Mouse (Mus musculus): Measurements from ENCODE around the gene Kmt2b. TPM values are rescaled to one million over a fixed set of nuclear protein-coding genes. Genes with fewer than 3 reads are reported as not detected.

Kmt2b gene
- total RNA-seq (2021) = 10 to 100 TPM; 53.4 to 57.4 TPM
- long read RNA-seq, experiment 1, full-length matches to known transcripts = 2 of 21 reads
- long read RNA-seq, experiment 1, partial matches to known transcripts = 16 of 21 reads
- long read RNA-seq, experiment 1, other reads (novel, unspliced or antisense) = 3 of 21 reads
- long read RNA-seq, experiment 2, partial matches to known transcripts = 16 of 25 reads
- long read RNA-seq, experiment 2, other reads (novel, unspliced or antisense) = 9 of 25 reads

- intact Hi-C loops (cut with DNase I) = loop anchor here (2.0 to 10.0 kb wide), 6 partner anchors 20 to 368 kb away; partner anchors contain the start of genes Cox6b1, Ffar1, Gm49396 and Psenen
- peak; percentile 95 to 97 for DNase-seq (ENCODE audit: extremely low spot score in 1 of 2, low spot score in 2 of 2)
- Histone ChIP-seq H3K27ac (peak within 1 kb of the TSS; percentile 91), H3K4me3 (peak within 1 kb of the TSS; percentile 74)
- no peak for TF ChIP-seq CTCF (IDR thresholded peaks at IDR 0.05)
Observed at GRCm38 (mm10) chr7:30588676-30589434, at the start of gene Kmt2b. Gene Kmt2b (minus strand): TSS chr7:30588726.

GRCm38 (mm10) chr7:30636395-30636794, 47.9 kb upstream of the Kmt2b start:
- no peak for DNase-seq (ENCODE audit: extremely low spot score in 1 of 2, low spot score in 2 of 2)
- Histone ChIP-seq H3K27ac (no peak overlapping the region), H3K4me3 (no peak overlapping the region)
- no peak for TF ChIP-seq CTCF (IDR thresholded peaks at IDR 0.05)
- intact Hi-C loops (cut with DNase I) = no loop called here

GRCm38 (mm10) chr7:30635752-30636151, 47.2 kb upstream of the Kmt2b start, which contains the start of gene Etv2:
Gene Etv2 (minus strand): TSS chr7:30635852.
- TF ChIP-seq CTCF (IDR thresholded peaks at IDR 0.05) = no peak
- intact Hi-C loops (cut with DNase I) = no loop called here
- H3K4me3 ChIP-seq = no peak within 1 kb of the TSS
- H3K27ac ChIP-seq = no peak within 1 kb of the TSS
- no peak for DNase-seq (ENCODE audit: extremely low spot score in 1 of 2, low spot score in 2 of 2)

DNA sequence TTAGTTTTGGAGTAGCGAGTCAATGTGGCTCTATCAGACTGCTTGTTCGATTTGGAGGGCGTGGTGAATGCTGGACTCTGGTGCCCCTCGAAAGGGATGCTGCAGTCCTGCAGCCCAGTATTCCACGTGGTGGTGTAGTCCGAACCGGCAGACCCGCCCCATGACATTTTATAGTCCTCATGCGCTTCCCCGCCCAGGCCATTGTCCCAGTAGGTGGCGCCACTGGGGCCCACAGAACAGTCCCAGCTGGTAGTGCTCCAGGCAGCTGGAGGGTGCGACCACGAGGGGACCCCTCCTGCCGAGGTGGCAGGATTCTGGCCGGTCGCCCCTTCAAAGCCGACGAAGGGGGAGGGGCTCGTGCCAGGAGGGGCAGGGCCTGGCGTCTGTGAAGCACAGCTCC, 46.1 kb upstream of the Kmt2b start:
- intact Hi-C loops (cut with DNase I) = no loop called here
- Histone ChIP-seq H3K27ac (no peak overlapping the region), H3K4me3 (no peak overlapping the region)
- TF ChIP-seq CTCF (IDR thresholded peaks at IDR 0.05) = peak; percentile 50
- DNase-seq (ENCODE audit: extremely low spot score in 1 of 2, low spot score in 2 of 2) = peak; percentile 23 to 33

GRCm38 (mm10) chr7:30633762-30634412, 45.4 kb upstream of the Kmt2b start:
- TF ChIP-seq CTCF (IDR thresholded peaks at IDR 0.05) = no peak
- Histone ChIP-seq H3K4me3 (no peak overlapping the region), H3K27ac (no peak overlapping the region)
- DNase-seq (ENCODE audit: extremely low spot score in 1 of 2, low spot score in 2 of 2) = no peak
- intact Hi-C loops (cut with DNase I) = no loop called here

- Histone ChIP-seq H3K4me3 (no peak overlapping the region), H3K27ac (no peak overlapping the region)
- DNase-seq (ENCODE audit: extremely low spot score in 1 of 2, low spot score in 2 of 2) = no peak
- intact Hi-C loops (cut with DNase I) = loop anchor here (5.0 kb wide), 1 partner anchor 42 kb away; the partner anchor contains the start of gene Kmt2b
- no peak for TF ChIP-seq CTCF (IDR thresholded peaks at IDR 0.05)
Observed at GRCm38 (mm10) chr7:30629013-30629412, 40.5 kb upstream of the Kmt2b start.

GRCm38 (mm10) chr7:30626647-30627046, 38.1 kb upstream of the Kmt2b start:
- no peak for TF ChIP-seq CTCF (IDR thresholded peaks at IDR 0.05)
- DNase-seq (ENCODE audit: extremely low spot score in 1 of 2, low spot score in 2 of 2) = no peak
- H3K4me3 ChIP-seq = no peak overlapping the region; the same call in 1 of the 2 replicates
- H3K27ac ChIP-seq = no peak overlapping the region; the same call in 1 of the 2 replicates
- intact Hi-C loops (cut with DNase I) = loop anchor here (5.0 kb wide), 1 partner anchor 39 kb away; the partner anchor contains the start of gene Kmt2b

DNA sequence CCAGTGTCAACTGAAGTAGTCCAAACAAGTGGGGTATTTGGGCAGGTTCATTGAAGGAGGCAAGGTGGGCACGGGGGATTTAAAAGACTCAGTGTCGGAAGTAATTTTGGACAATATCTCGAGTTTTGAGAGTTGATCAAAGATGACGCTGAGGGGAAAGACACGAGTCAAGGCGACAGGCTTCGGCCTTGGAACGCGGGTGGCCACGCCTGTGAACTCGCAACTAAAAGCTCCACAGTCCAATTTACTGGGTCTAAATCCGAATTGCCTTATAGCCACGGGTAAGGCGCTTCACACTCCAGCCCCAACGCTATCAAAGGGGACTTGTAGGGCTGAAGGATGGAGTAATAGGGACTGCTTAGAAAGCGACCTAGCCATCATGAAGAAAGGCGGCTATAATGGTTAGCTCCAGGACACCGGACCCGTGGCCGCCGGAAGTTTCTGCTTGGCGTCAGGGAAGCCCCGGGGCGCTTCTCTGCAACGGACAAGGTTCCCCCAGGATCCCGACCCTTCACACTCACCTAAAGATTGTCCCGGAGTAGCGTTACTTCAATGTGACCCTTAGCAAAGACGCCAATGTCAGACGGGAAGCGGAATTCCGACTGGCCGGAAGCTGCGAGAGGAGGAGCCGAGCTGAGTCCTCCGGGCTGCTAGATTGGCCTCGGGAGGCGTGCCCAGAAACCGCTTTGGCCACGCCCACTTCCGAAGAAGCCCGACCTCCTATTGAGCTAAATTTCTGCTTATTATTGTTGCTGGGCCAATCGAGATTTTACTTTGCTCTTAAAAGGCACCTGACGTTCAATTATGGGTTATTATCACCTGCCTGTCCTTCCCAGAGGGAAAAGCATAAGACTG, 37.2 kb upstream of the Kmt2b start, which contains the start of gene Cox6b1:
Gene Cox6b1, minus strand, starts transcription at position 622 of the 855 bp plus-strand sequence.
- intact Hi-C loops (cut with DNase I) = loop anchor here (5.0 kb wide), 1 partner anchor 38 kb away; the partner anchor contains the start of gene Kmt2b
- H3K4me3 ChIP-seq = peak within 1 kb of the TSS; percentile 89
- no peak for TF ChIP-seq CTCF (IDR thresholded peaks at IDR 0.05)
- peak; percentile 80 to 85 for DNase-seq (ENCODE audit: extremely low spot score in 1 of 2, low spot score in 2 of 2)
- peak within 1 kb of the TSS; percentile 91 for H3K27ac ChIP-seq

- intact Hi-C loops (cut with DNase I) = no loop called here
- H3K27ac ChIP-seq = no peak overlapping the region
- peak; percentile 61 for TF ChIP-seq CTCF (IDR thresholded peaks at IDR 0.05)
- no peak for DNase-seq (ENCODE audit: extremely low spot score in 1 of 2, low spot score in 2 of 2)
- no peak overlapping the region for H3K4me3 ChIP-seq
Observed at GRCm38 (mm10) chr7:30619202-30619601, 30.7 kb upstream of the Kmt2b start.

DNA sequence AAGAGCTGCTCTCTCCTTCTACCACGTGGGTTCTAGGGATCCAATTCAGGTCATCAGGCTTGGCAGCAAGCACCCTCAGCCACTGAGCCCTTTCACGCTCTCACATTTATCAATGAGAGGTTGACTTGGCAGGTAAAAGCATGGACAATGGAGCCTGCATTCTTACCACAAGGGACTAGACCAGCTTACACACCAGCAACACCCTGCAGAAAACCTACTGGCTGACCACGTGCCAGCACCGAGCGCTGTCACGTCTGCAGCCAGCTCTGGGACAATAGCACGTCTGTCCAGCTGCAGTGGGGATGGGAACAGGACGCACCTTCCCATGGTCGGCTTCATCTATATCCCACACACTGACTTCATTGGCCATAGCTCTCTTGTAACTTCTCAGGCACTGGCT, 30.1 kb upstream of the Kmt2b start:
- Histone ChIP-seq H3K27ac (no peak overlapping the region), H3K4me3 (no peak overlapping the region)
- no peak for TF ChIP-seq CTCF (IDR thresholded peaks at IDR 0.05)
- no peak for DNase-seq (ENCODE audit: extremely low spot score in 1 of 2, low spot score in 2 of 2)
- intact Hi-C loops (cut with DNase I) = no loop called here
